Mouse (Mus musculus) midbrain, embryonic 16.5 days (tissue): Measurements from ENCODE around the gene Kptn. TPM values are rescaled to one million over a fixed set of nuclear protein-coding genes. Genes with fewer than 3 reads are reported as not detected.
A peak's percentile ranks its signal among the peaks of the same experiment; 100 is the strongest.

Experiments
- ATAC-seq: fragments of 200-750 bp; cut with Nextera tagmentation; 2 replicates; pipeline ENCODE4 v1.8.0; 2017; ENCODE audit warnings: moderate TSS enrichment
- H3K27ac ChIP-seq: fragments of 300-500 bp; sonication (generic); 2 replicates; pipeline ENCODE4 v1.5.1; 2014; ENCODE audit warnings: mild to moderate bottlenecking, low read length, mixed read lengths
- H3K27me3 ChIP-seq: fragments of 300-500 bp; sonication (generic); 2 replicates; pipeline ENCODE4 v1.6.1; 2014; ENCODE audit warnings: low read depth, low read length, mixed read lengths; ENCODE audit not compliant: control insufficient read depth, insufficient read depth
- H3K36me3 ChIP-seq: fragments of 300-500 bp; sonication (generic); 2 replicates; pipeline ENCODE4 v1.6.1; 2014; ENCODE audit warnings: mild to moderate bottlenecking, low read length, moderate library complexity, mixed read lengths; ENCODE audit not compliant: control insufficient read depth, insufficient read depth
- H3K4me1 ChIP-seq: fragments of 300-500 bp; sonication (generic); 2 replicates; pipeline ENCODE4 v1.6.1; 2014; ENCODE audit warnings: mild to moderate bottlenecking, low read length, mixed read lengths; ENCODE audit not compliant: control insufficient read depth, insufficient read depth
- H3K4me2 ChIP-seq: fragments of 300-500 bp; sonication (generic); 2 replicates; pipeline ENCODE4 v1.6.1; 2014; ENCODE audit warnings: mild to moderate bottlenecking, low read length, mixed read lengths
- H3K4me3 ChIP-seq: fragments of 300-500 bp; sonication (generic); 2 replicates; pipeline ENCODE4 v1.5.1; 2014; ENCODE audit warnings: low read depth, mild to moderate bottlenecking, low read length, moderate library complexity, mixed read lengths
- H3K9ac ChIP-seq: fragments of 300-500 bp; sonication (generic); 2 replicates; pipeline ENCODE4 v1.6.1; 2014; ENCODE audit warnings: low read depth, low read length, mixed read lengths
- H3K9me3 ChIP-seq: fragments of 300-500 bp; sonication (generic); replicated peaks from 2 replicates; pipeline ENCODE4 v1.6.1; 2014; ENCODE audit warnings: mild to moderate bottlenecking, low read length, mixed read lengths; ENCODE audit not compliant: control insufficient read depth, poor library complexity, severe bottlenecking
- WGBS: fragments of 180-500 bp; shearing (Covaris S2); extraction: QIAGEN DNeasy Blood & Tissue Kit; methylation state at CpG from one replicate; pipeline ENCODE4 v1.1.7; 2014; 5-methylcytosine and 5-hydroxymethylcytosine counted together
- polyA plus RNA-seq: library from polyadenylated mRNA; unstranded; fragments of >200 nt; fragmentation: Nextera tagmentation; extraction: Ambion mirVana; gene quantifications from 2 replicates; pipeline ENCODE4 v1.2.1, GENCODE M21; 2015

Kptn gene
- polyA plus RNA-seq, 1 experiment from 2014 or later: 53.6 TPM

- H3K4me1 ChIP-seq: peaks cover 5% of the 10 kb centered on the region; the same call in 1 of the 2 replicates
- ATAC-seq: no peak
- H3K4me2 ChIP-seq: no peak overlapping the region
- WGBS: 65% methylated on average over 5 of the region's 5 CpGs
- H3K27ac ChIP-seq: no peak overlapping the region
- H3K9ac ChIP-seq: no peak overlapping the region
- H3K27me3 ChIP-seq: no peaks in the 10 kb centered on the region
- no peaks in the 10 kb centered on the region for H3K9me3 ChIP-seq
- no peak overlapping the region for H3K4me3 ChIP-seq
- H3K36me3 ChIP-seq: 0 out of 2 replicates have a peak, but pooled peaks cover 2% of the 10 kb centered on the region
Observed at GRCm38 (mm10) chr7:16149241-16149640, 29.5 kb downstream of the Kptn start.

GRCm38 (mm10) chr7:16150191-16151145 lies 30.8 kb downstream of the Kptn start:
- Histone ChIP-seq H3K4me3 (no peak overlapping the region), H3K36me3 (no peaks in the 10 kb centered on the region), H3K27ac (no peak overlapping the region), H3K9me3 (no peaks in the 10 kb centered on the region), H3K4me2 (no peak overlapping the region), H3K27me3 (no peaks in the 10 kb centered on the region), H3K9ac (no peak overlapping the region), H3K4me1 (peaks cover 5% of the 10 kb centered on the region; the same call in 1 of the 2 replicates)
- ATAC-seq: no peak
- WGBS: 75% methylated on average over 9 of the region's 9 CpGs

- WGBS: 20% methylated on average over 10 of the region's 10 CpGs
- H3K27ac ChIP-seq: no peak overlapping the region
Observed at GRCm38 (mm10) chr7:16153522-16153921, 33.8 kb downstream of the Kptn start.

GRCm38 (mm10) chr7:16155132-16155872 lies 35.6 kb downstream of the Kptn start:
- Histone ChIP-seq H3K4me3 (no peak overlapping the region), H3K9ac (no peak overlapping the region), H3K4me2 (no peak overlapping the region), H3K36me3 (no peaks in the 10 kb centered on the region), H3K27ac (no peak overlapping the region), H3K4me1 (peaks cover 5% of the 10 kb centered on the region; the same call in 1 of the 2 replicates), H3K9me3 (no peaks in the 10 kb centered on the region), H3K27me3 (peaks cover 2% of the 10 kb centered on the region)
- WGBS: 76% methylated on average over 9 of the region's 9 CpGs
- no peak for ATAC-seq

More at GRCm38 (mm10) chr7:16153522-16153921, 33.8 kb downstream of the Kptn start:
- Histone ChIP-seq H3K36me3 (no peaks in the 10 kb centered on the region), H3K4me1 (peaks cover 5% of the 10 kb centered on the region; the same call in 1 of the 2 replicates), H3K27me3 (peaks cover 2% of the 10 kb centered on the region), H3K9ac (no peak overlapping the region), H3K9me3 (no peaks in the 10 kb centered on the region), H3K4me2 (no peak overlapping the region), H3K4me3 (no peak overlapping the region)
- peak; percentile 77 for ATAC-seq

GRCm38 (mm10) chr7:16156105-16156714 lies 36.5 kb downstream of the Kptn start:
- Histone ChIP-seq H3K4me2 (no peak overlapping the region), H3K4me1 (peaks cover 5% of the 10 kb centered on the region; the same call in 1 of the 2 replicates), H3K9ac (no peak overlapping the region), H3K27ac (no peak overlapping the region), H3K27me3 (peaks cover 2% of the 10 kb centered on the region), H3K4me3 (no peak overlapping the region), H3K36me3 (no peaks in the 10 kb centered on the region), H3K9me3 (no peaks in the 10 kb centered on the region)
- WGBS: 82% methylated on average over 8 of the region's 8 CpGs
- ATAC-seq: no peak

GRCm38 (mm10) chr7:16158735-16159134 lies 39.0 kb downstream of the Kptn start:
- peak overlapping the region; percentile 22 for H3K4me3 ChIP-seq
- WGBS: 12% methylated on average over 39 of the region's 39 CpGs
- peak overlapping the region; percentile 43; the same call in 1 of the 2 replicates for H3K9ac ChIP-seq

GRCm38 (mm10) chr7:16160702-16161101 lies 41.0 kb downstream of the Kptn start:
- Histone ChIP-seq H3K9ac (no peak overlapping the region), H3K9me3 (no peaks in the 10 kb centered on the region), H3K4me1 (no peaks in the 10 kb centered on the region), H3K27ac (no peak overlapping the region), H3K4me3 (no peak overlapping the region), H3K4me2 (no peak overlapping the region), H3K36me3 (no peaks in the 10 kb centered on the region), H3K27me3 (peaks cover 2% of the 10 kb centered on the region)
- 78% methylated on average over 3 of the region's 3 CpGs for WGBS
- ATAC-seq: no peak

More at GRCm38 (mm10) chr7:16158735-16159134, 39.0 kb downstream of the Kptn start:
- Histone ChIP-seq H3K4me2 (peak overlapping the region; percentile 44), H3K27me3 (peaks cover 2% of the 10 kb centered on the region), H3K27ac (no peak overlapping the region), H3K36me3 (no peaks in the 10 kb centered on the region), H3K9me3 (no peaks in the 10 kb centered on the region), H3K4me1 (no peaks in the 10 kb centered on the region)
- 0 out of 2 replicates have a peak, but pooled peaks have one; percentile 12 for ATAC-seq

GRCm38 (mm10) chr7:16161302-16161701 lies 41.6 kb downstream of the Kptn start:
- H3K9ac ChIP-seq: no peak overlapping the region
- H3K27me3 ChIP-seq: peaks cover 2% of the 10 kb centered on the region
- no peaks in the 10 kb centered on the region for H3K4me1 ChIP-seq
- H3K4me3 ChIP-seq: no peak overlapping the region
- no peak overlapping the region for H3K4me2 ChIP-seq
- ATAC-seq: no peak
- H3K27ac ChIP-seq: no peak overlapping the region
- no peaks in the 10 kb centered on the region for H3K9me3 ChIP-seq
- no peaks in the 10 kb centered on the region for H3K36me3 ChIP-seq
- WGBS: 90% methylated on average over 9 of the region's 9 CpGs
